Comparison of ENCODE assay signal across 14 mouse cellular contexts in the genomic region with DNA sequence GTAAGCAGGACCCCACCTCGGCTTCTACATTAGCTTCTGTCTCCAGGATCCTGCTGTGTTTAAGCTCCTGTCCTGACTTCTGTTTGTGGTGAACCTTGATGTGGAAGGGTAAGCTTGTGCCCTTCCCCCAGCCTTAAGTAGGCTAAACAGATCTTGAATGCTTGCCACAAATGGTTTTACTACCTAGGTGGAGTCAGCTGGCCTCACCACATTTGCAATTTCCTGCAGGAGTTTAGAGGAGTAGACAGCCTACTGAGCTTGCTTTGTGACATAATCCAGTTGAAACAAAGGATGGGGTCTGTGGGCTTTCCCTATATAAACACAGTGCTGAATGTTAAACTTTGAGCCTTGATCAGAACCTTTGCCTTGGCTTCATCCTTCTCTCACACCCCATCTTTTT.
DNase-seq lines count a peak whose midpoint lies in the region; ATAC-seq and TF ChIP-seq lines count a peak whose summit lies in the region.
"Had no signal": no experiment of that assay in that cellular context is flagged by ENCODE, and none has a peak within 500 bp of the region (broad histone marks: within the 10 kb centered on the region; RNA-seq: fewer than 3 reads in every experiment).

No protein-coding gene starts in this region.

- TF ChIP-seq POLR2A in MEL (IDR thresholded peaks at IDR 0.05; ENCODE audit: control insufficient read depth in 1 of 2, insufficient read depth in 1 of 2, low read depth in 1 of 2, low read length in 2 of 2, poor library complexity in 1 of 2), result no peak

- no peak for TF ChIP-seq CTCF in MEL (IDR thresholded peaks at IDR 0.05 in 2 of 3, conservative IDR thresholded peaks at IDR 0.05 in 1 of 3; ENCODE audit: control insufficient read depth in 1 of 3, insufficient read depth in 1 of 3, low read depth in 2 of 3, low read length in 3 of 3, poor library complexity in 1 of 3, severe bottlenecking in 1 of 3)
- TF ChIP-seq CTCF in midbrain, postnatal 0 days (IDR thresholded peaks at IDR 0.05), result no peak

- no peak overlapping the region for H3K27ac ChIP-seq in heart, embryonic 16.5 days (ENCODE audit: low read length)
- no peak overlapping the region for H3K27ac ChIP-seq in heart, embryonic 12.5 days (ENCODE audit: poor library complexity, severe bottlenecking)
- peak overlapping the region; percentile 8; the same call in 1 of the 2 replicates for H3K27ac ChIP-seq in MEL (ENCODE audit: control insufficient read depth, low read depth, low read length)
- no peak overlapping the region for H3K27ac ChIP-seq in intestine, embryonic 14.5 days (ENCODE audit: low read depth)
- no peak overlapping the region for H3K27ac ChIP-seq in midbrain, postnatal 0 days (ENCODE audit: low read depth, low read length)
- H3K27ac ChIP-seq in forebrain, embryonic 15.5 days (replicated peaks), result no peak overlapping the region

- DNase-seq in MEL (ENCODE audit: low read depth, low spot score), result peak; percentile 75
- DNase-seq in intestine, embryonic 14.5 days (ENCODE audit: low spot score), result no peak
- DNase-seq in thymus, postnatal 10 days (ENCODE audit: low spot score in 2 of 2), result peak; percentile 38 to 39
- no peak for DNase-seq in midbrain, postnatal 0 days (ENCODE audit: low spot score)
- no peak for DNase-seq in heart, adult 9 months (ENCODE audit: low spot score in 2 of 2)
- DNase-seq: adrenal gland, postnatal 25 days; forebrain, postnatal 0 days; kidney, adult 18-20 months; layer of hippocampus, postnatal 36 days; lung, embryonic 14.5 days had no signal

- no peak overlapping the region for H3K4me2 ChIP-seq in heart, embryonic 16.5 days (ENCODE audit: low read depth, low read length)
- H3K4me2 ChIP-seq in heart, embryonic 12.5 days, result no peak overlapping the region
- H3K4me2 ChIP-seq in intestine, embryonic 14.5 days (ENCODE audit: low read length), result no peak overlapping the region
- H3K4me2 ChIP-seq in midbrain, postnatal 0 days (ENCODE audit: low read depth, low read length, poor library complexity, severe bottlenecking), result no peak overlapping the region
- no peak overlapping the region for H3K4me2 ChIP-seq in forebrain, embryonic 15.5 days (replicated peaks)
- H3K4me2 ChIP-seq: lung, embryonic 14.5 days had no signal

- no peaks in the 10 kb centered on the region for H3K36me3 ChIP-seq in heart, embryonic 16.5 days (ENCODE audit: control insufficient read depth, insufficient read depth)
- H3K36me3 ChIP-seq in heart, embryonic 12.5 days, result no peaks in the 10 kb centered on the region
- peaks cover 0 to 38% of the 10 kb centered on the region in 2 experiments; a peak in 2 of 4 replicates for H3K36me3 ChIP-seq in MEL (ENCODE audit: control insufficient read depth in 1 of 2, insufficient read depth in 2 of 2, low read length in 2 of 2)
- no peaks in the 10 kb centered on the region for H3K36me3 ChIP-seq in intestine, embryonic 14.5 days (ENCODE audit: control insufficient read depth, insufficient read depth, low read length)
- H3K36me3 ChIP-seq in midbrain, postnatal 0 days (ENCODE audit: insufficient read depth, low read length), result no peaks in the 10 kb centered on the region
- no peaks in the 10 kb centered on the region for H3K36me3 ChIP-seq in forebrain, embryonic 15.5 days

- no peak for TF ChIP-seq RAD21 in MEL (IDR thresholded peaks at IDR 0.05; ENCODE audit: low read depth, low read length)

- no peak overlapping the region for H3K4me3 ChIP-seq in heart, embryonic 16.5 days (ENCODE audit: low read length)
- H3K4me3 ChIP-seq in heart, embryonic 12.5 days, result no peak overlapping the region
- no peak overlapping the region for H3K4me3 ChIP-seq in MEL (ENCODE audit: control insufficient read depth in 1 of 2, insufficient read depth in 1 of 2, low read depth in 2 of 2, low read length in 2 of 2)
- no peak overlapping the region for H3K4me3 ChIP-seq in intestine, embryonic 14.5 days (ENCODE audit: low read depth, low read length)
- no peak overlapping the region for H3K4me3 ChIP-seq in midbrain, postnatal 0 days (ENCODE audit: low read depth, low read length)
- H3K4me3 ChIP-seq in forebrain, embryonic 15.5 days, result no peak overlapping the region

- no peaks in the 10 kb centered on the region for H3K9me3 ChIP-seq in heart, embryonic 16.5 days (replicated peaks; ENCODE audit: control insufficient read depth, low read length)
- H3K9me3 ChIP-seq in heart, embryonic 12.5 days (replicated peaks), result no peaks in the 10 kb centered on the region
- no peaks in the 10 kb centered on the region for H3K9me3 ChIP-seq in MEL (replicated peaks; ENCODE audit: insufficient read depth, low read length)
- no peaks in the 10 kb centered on the region for H3K9me3 ChIP-seq in intestine, embryonic 14.5 days (ENCODE audit: control insufficient read depth, low read length)
- no peaks in the 10 kb centered on the region for H3K9me3 ChIP-seq in midbrain, postnatal 0 days (ENCODE audit: low read length)
- H3K9me3 ChIP-seq in forebrain, embryonic 15.5 days, result no peaks in the 10 kb centered on the region

- WGBS in heart, embryonic 16.5 days, result 20% methylated on average over 1 of the region's 1 CpGs
- WGBS in heart, embryonic 12.5 days, result 38% methylated on average over 1 of the region's 1 CpGs
- WGBS in intestine, embryonic 14.5 days, result 10% methylated on average over 1 of the region's 1 CpGs
- 21% methylated on average over 1 of the region's 1 CpGs for whole genome bisulfite sequencing in midbrain, postnatal 0 days
- WGBS in forebrain, embryonic 15.5 days, result 13% methylated on average over 1 of the region's 1 CpGs

- no peaks in the 10 kb centered on the region for H3K4me1 ChIP-seq in heart, embryonic 16.5 days (ENCODE audit: control insufficient read depth, insufficient read depth, low read length)
- H3K4me1 ChIP-seq in heart, embryonic 12.5 days (replicated peaks), result no peaks in the 10 kb centered on the region
- H3K4me1 ChIP-seq in MEL (ENCODE audit: control insufficient read depth in 1 of 2, insufficient read depth in 2 of 2, low read length in 2 of 2), result peaks cover 39 to 45% of the 10 kb centered on the region in 2 experiments
- no peaks in the 10 kb centered on the region for H3K4me1 ChIP-seq in intestine, embryonic 14.5 days (replicated peaks; ENCODE audit: control insufficient read depth, insufficient read depth, low read length)
- no peaks in the 10 kb centered on the region for H3K4me1 ChIP-seq in midbrain, postnatal 0 days (ENCODE audit: insufficient read depth, low read length)
- H3K4me1 ChIP-seq in forebrain, embryonic 15.5 days, result 0 out of 2 replicates have a peak, but pooled peaks cover 3% of the 10 kb centered on the region

- ATAC-seq in heart, embryonic 16.5 days (replicated peaks; ENCODE audit: extremely low read depth, insufficient read depth, low FRiP score), result 0 out of 2 replicates have a peak, but pooled peaks have one; percentile 23
- no peak for ATAC-seq in heart, embryonic 12.5 days (ENCODE audit: insufficient number of reproducible peaks, low FRiP score)
- 0 out of 2 replicates have a peak, but pooled peaks have one; percentile 16 for ATAC-seq in intestine, embryonic 14.5 days (replicated peaks; ENCODE audit: low FRiP score, low TSS enrichment, low read depth)
- ATAC-seq in midbrain, postnatal 0 days (ENCODE audit: low FRiP score), result no peak
- no peak for ATAC-seq in forebrain, embryonic 15.5 days (replicated peaks)
- ATAC-seq: forebrain, postnatal 0 days; Patski had no signal

- H3K79me2 ChIP-seq in MEL (ENCODE audit: control insufficient read depth, insufficient read depth, low read length, poor library complexity), result no peaks in the 10 kb centered on the region

- no peaks in the 10 kb centered on the region for H3K27me3 ChIP-seq in heart, embryonic 16.5 days (ENCODE audit: control insufficient read depth, insufficient read depth, low read length)
- peaks cover 3% of the 10 kb centered on the region; the same call in 1 of the 2 replicates for H3K27me3 ChIP-seq in heart, embryonic 12.5 days (replicated peaks)
- H3K27me3 ChIP-seq in MEL (ENCODE audit: control insufficient read depth in 1 of 2, insufficient read depth in 2 of 2, low read length in 2 of 2), result no peaks in the 10 kb centered on the region
- H3K27me3 ChIP-seq in intestine, embryonic 14.5 days (replicated peaks; ENCODE audit: control insufficient read depth, insufficient read depth, low read length), result no peaks in the 10 kb centered on the region
- no peaks in the 10 kb centered on the region for H3K27me3 ChIP-seq in midbrain, postnatal 0 days (ENCODE audit: insufficient read depth, low read length)
- H3K27me3 ChIP-seq in forebrain, embryonic 15.5 days, result no peaks in the 10 kb centered on the region
- H3K27me3 ChIP-seq: Patski had no signal

- TF ChIP-seq EP300 in MEL (IDR thresholded peaks at IDR 0.05; ENCODE audit: low read depth in 1 of 2, low read length in 2 of 2), result peak; percentile 33 to 68; a peak in 3 of 4 replicates

- no peak overlapping the region for H3K9ac ChIP-seq in heart, embryonic 16.5 days (ENCODE audit: low read length)
- H3K9ac ChIP-seq in heart, embryonic 12.5 days, result no peak overlapping the region
- no peak overlapping the region for H3K9ac ChIP-seq in MEL (ENCODE audit: control insufficient read depth, low read depth, low read length, poor library complexity, severe bottlenecking)
- no peak overlapping the region for H3K9ac ChIP-seq in intestine, embryonic 14.5 days (ENCODE audit: low read length)
- no peak overlapping the region for H3K9ac ChIP-seq in midbrain, postnatal 0 days (replicated peaks; ENCODE audit: low read length, poor library complexity, severe bottlenecking)
- no peak overlapping the region for H3K9ac ChIP-seq in forebrain, embryonic 15.5 days (replicated peaks)
- H3K9ac ChIP-seq: forebrain, postnatal 0 days; lung, embryonic 14.5 days had no signal

TF ChIP-seq in MEL, 35 proteins besides CTCF, POLR2A, EP300 and RAD21 (continues in another document):
- no peak for TF ChIP-seq RCOR1 (IDR thresholded peaks at IDR 0.05; ENCODE audit: low read depth, low read length)
- TF ChIP-seq ZMIZ1 (IDR thresholded peaks at IDR 0.05; ENCODE audit: low read depth, low read length), result no peak
- no peak for TF ChIP-seq NELFE (IDR thresholded peaks at IDR 0.05; ENCODE audit: low read depth, low read length)
- TF ChIP-seq UBTF (IDR thresholded peaks at IDR 0.05; ENCODE audit: borderline replicate concordance, insufficient read depth, low read depth, low read length), result no peak
- TF ChIP-seq MAFK (IDR thresholded peaks at IDR 0.05; ENCODE audit: borderline replicate concordance, low read depth, low read length), result no peak
- TF ChIP-seq TAL1 (IDR thresholded peaks at IDR 0.05; ENCODE audit: low read length), result no peak
- 0 out of 2 replicates have a peak, but pooled peaks have one; percentile 33 for TF ChIP-seq HCFC1 (IDR thresholded peaks at IDR 0.05; ENCODE audit: low read depth, low read length)
- no peak for TF ChIP-seq MAX (IDR thresholded peaks at IDR 0.05; ENCODE audit: low read length)
- TF ChIP-seq MYC (IDR thresholded peaks at IDR 0.05; ENCODE audit: low read depth, low read length), result no peak
- peak; percentile 41; the same call in 1 of the 2 replicates for TF ChIP-seq CHD2 (IDR thresholded peaks at IDR 0.05; ENCODE audit: low read length)
- no peak for TF ChIP-seq SMC3 (IDR thresholded peaks at IDR 0.05; ENCODE audit: low read depth, low read length)
- no peak for TF ChIP-seq POLR2AphosphoS2 (IDR thresholded peaks at IDR 0.05; ENCODE audit: low read length)
- TF ChIP-seq USF1 (IDR thresholded peaks at IDR 0.05; ENCODE audit: low read depth, low read length), result peak; percentile 40; the same call in 1 of the 2 replicates

Comparison
In these comparisons a context has a peak if more than half of its experiments do, and no peak if none do; other contexts are left out.
1. ATAC-seq: peak in heart, embryonic 16.5 days (single experiment) and intestine, embryonic 14.5 days (single experiment); none in heart, embryonic 12.5 days (single experiment), midbrain, postnatal 0 days (single experiment) and forebrain, embryonic 15.5 days (single experiment).
2. DNase-seq: peak in MEL (single experiment) and thymus, postnatal 10 days (2 of 2); none in intestine, embryonic 14.5 days (single experiment), midbrain, postnatal 0 days (single experiment) and heart, adult 9 months (0 of 2).